Mouse (Mus musculus): ENCODE measurements around the gene Wdr64. TPM values are rescaled to one million over a fixed set of nuclear protein-coding genes. Genes with fewer than 3 reads are reported as not detected.

Gene Wdr64
- polyA plus RNA-seq, 1 experiment from 2014 or later: 0.10 TPM

GRCm38 (mm10) chr1:175754576-175755364 lies 56.4 kb downstream of the Wdr64 start:
- WGBS: 71% methylated on average over 10 of the region's 10 CpGs
- no peak overlapping the region for H3K27ac ChIP-seq
- no peak overlapping the region for H3K9ac ChIP-seq
- no peaks in the 10 kb centered on the region for H3K36me3 ChIP-seq
- H3K4me2 ChIP-seq: no peak overlapping the region
- ATAC-seq (replicated peaks; ENCODE audit: low FRiP score): no peak
- no peaks in the 10 kb centered on the region for H3K4me1 ChIP-seq
- no peak overlapping the region for H3K4me3 ChIP-seq (replicated peaks)
- no peaks in the 10 kb centered on the region for H3K9me3 ChIP-seq (replicated peaks)
- H3K27me3 ChIP-seq: no peaks in the 10 kb centered on the region

DNA sequence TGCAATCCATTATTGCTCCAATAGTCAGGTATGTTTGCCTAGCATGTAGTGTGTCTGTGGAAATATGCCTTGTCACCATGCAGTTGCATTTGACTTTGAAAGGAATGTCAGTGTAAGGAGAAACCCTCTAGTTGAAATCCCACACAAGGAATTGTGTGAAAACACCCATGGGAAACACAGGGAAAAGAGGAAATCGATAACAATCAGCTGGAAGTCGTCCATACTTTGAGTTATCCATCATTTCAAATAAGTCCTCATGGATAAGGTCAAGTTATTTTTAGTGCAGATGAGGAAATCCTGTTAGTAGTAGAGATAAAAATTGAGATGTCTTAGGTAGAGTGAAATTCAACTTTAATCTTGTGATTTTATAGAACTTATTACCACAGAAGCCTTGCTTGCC lies 96.3 kb downstream of the Wdr64 start:
- WGBS: 61% methylated on average over 2 of the region's 2 CpGs
- no peak overlapping the region for H3K27ac ChIP-seq
- no peaks in the 10 kb centered on the region for H3K36me3 ChIP-seq
- H3K4me1 ChIP-seq: no peaks in the 10 kb centered on the region
- H3K4me2 ChIP-seq: no peak overlapping the region
- ATAC-seq (replicated peaks; ENCODE audit: low FRiP score): no peak
- H3K9ac ChIP-seq: no peak overlapping the region
- H3K9me3 ChIP-seq (replicated peaks): no peaks in the 10 kb centered on the region
- H3K27me3 ChIP-seq: no peaks in the 10 kb centered on the region
- no peak overlapping the region for H3K4me3 ChIP-seq (replicated peaks)

DNA sequence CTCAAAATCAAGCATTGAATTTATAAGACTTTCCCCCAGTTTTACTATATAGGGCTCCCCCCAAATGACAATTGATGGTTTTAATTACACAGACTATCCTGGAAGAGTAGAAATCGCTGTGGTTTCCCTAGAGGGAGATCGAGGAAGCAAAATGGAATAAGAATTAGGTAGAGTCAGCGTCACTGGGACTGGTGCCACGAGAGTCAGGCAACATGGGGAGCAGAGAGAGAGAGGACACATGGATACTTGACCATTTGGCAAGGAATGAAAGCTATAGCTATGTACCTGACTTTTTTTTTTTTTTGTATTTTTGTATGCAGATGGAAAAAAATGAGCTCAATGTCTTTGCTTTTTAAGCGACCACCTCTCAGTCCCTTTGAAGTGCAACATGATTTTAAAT lies 110.0 kb downstream of the Wdr64 start:
- 81% methylated on average over 5 of the region's 5 CpGs for WGBS
- Histone ChIP-seq H3K27me3 (no peaks in the 10 kb centered on the region), H3K27ac (no peak overlapping the region), H3K4me2 (no peak overlapping the region), H3K4me3 (replicated peaks) (no peak overlapping the region), H3K9me3 (replicated peaks) (no peaks in the 10 kb centered on the region), H3K4me1 (no peaks in the 10 kb centered on the region), H3K36me3 (no peaks in the 10 kb centered on the region), H3K9ac (no peak overlapping the region)
- no peak for ATAC-seq (replicated peaks; ENCODE audit: low FRiP score)

DNA sequence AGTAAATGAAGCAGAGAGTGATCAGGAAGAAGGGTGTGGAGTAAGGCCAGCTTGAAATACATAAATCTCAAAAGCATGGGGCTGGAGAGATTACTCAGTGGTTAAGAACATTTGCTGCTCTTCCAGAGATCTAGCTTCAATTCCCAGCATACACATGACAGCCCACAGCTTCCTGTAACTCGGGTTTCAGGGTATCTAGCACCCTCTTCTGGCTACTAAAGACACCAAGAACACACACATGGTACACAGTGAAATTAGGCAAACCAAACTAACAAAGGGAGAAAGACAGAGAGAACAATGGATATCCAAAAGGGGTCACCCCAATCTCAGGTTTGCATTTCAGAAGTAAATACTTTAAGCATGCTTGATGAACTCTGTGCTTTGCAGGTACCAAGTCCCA lies 113.2 kb downstream of the Wdr64 start:
- no peak overlapping the region for H3K9ac ChIP-seq
- H3K9me3 ChIP-seq (replicated peaks): no peaks in the 10 kb centered on the region
- 21% methylated on average over 1 of the region's 1 CpGs for WGBS
- no peaks in the 10 kb centered on the region for H3K36me3 ChIP-seq
- no peaks in the 10 kb centered on the region for H3K27me3 ChIP-seq
- no peaks in the 10 kb centered on the region for H3K4me1 ChIP-seq
- no peak overlapping the region for H3K4me2 ChIP-seq
- H3K27ac ChIP-seq: no peak overlapping the region
- H3K4me3 ChIP-seq (replicated peaks): no peak overlapping the region
- ATAC-seq (replicated peaks; ENCODE audit: low FRiP score): no peak

DNA sequence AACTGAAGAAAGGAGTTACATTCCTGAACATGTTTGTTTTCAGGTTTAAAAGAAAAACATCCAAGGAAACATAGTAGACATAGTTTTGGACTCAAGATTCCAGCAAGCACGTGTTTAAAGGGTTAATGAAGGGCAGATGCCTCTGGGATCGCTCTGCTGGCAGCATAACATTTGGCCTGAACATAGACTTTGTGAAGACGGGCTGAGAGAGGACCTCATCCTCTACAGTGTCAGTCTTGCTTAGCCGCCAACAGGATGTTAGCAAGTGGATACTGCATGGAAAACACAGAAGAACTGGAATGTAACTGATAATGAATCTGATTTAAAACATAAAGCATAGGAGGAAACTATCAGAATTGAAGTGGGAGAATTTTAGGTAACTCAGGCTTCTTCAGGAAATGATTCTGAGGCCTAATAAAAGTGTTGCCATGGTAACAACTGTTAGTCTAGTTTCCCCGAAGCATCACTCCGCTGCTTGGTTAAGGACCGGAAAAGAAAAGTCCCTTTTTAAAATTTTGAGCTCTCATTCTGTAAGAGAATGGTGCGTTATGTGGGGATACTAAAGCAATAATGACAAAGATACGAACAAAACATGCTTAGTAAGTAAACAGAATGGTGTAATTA lies 125.5 kb downstream of the Wdr64 start:
- Histone ChIP-seq H3K4me3 (replicated peaks) (no peak overlapping the region), H3K4me2 (no peak overlapping the region), H3K9ac (no peak overlapping the region), H3K4me1 (no peaks in the 10 kb centered on the region), H3K9me3 (replicated peaks) (no peaks in the 10 kb centered on the region), H3K36me3 (no peaks in the 10 kb centered on the region), H3K27me3 (no peaks in the 10 kb centered on the region), H3K27ac (no peak overlapping the region)
- 64% methylated on average over 9 of the region's 9 CpGs for WGBS
- no peak for ATAC-seq (replicated peaks; ENCODE audit: low FRiP score)

DNA sequence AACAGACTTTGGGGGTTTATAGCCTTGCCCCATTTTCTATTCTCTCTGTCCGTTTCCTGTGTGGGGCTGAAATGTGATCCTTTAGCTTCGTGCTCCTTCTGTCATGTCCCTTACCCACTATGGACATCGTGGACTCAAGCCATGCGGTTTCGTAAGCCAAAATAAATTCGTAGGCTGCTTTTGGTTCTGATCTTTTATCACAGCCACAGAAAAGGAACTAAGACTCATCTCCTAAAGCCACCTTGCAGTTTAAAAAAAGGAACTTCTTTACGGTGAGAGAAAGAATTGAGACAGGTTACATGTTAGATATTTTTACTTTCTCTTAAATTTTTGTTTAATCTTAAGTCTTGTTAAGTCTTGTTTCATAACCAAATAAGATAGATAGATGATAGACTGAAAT lies 130.1 kb downstream of the Wdr64 start:
- 84% methylated on average over 7 of the region's 7 CpGs for WGBS
- H3K4me2 ChIP-seq: no peak overlapping the region
- no peak for ATAC-seq (replicated peaks; ENCODE audit: low FRiP score)

DNA sequence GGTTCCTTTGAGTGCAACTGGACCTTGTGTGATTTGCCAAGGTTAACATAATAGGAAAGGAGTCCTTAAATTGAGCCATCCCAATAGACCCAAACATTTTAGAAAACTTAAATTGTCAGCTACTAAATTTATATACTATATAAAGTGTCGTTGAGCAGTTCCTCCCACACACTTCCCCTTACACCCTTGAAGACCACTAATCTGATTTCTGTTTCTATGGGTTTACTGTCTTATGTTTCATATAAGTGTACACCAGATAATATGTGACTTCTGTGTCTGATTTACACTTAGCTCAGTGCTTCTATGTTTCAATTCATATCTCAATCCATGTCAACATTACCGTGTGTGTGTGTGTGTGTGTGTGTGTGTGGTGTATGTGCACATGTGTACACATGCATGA lies 130.8 kb downstream of the Wdr64 start:
- 72% methylated on average over 2 of the region's 2 CpGs for WGBS

More for the DNA sequence above, 130.1 kb downstream of the Wdr64 start:
- Histone ChIP-seq H3K4me3 (replicated peaks) (no peak overlapping the region), H3K27me3 (no peaks in the 10 kb centered on the region), H3K4me1 (no peaks in the 10 kb centered on the region), H3K27ac (no peak overlapping the region), H3K9ac (no peak overlapping the region), H3K9me3 (replicated peaks) (no peaks in the 10 kb centered on the region), H3K36me3 (no peaks in the 10 kb centered on the region)

GRCm38 (mm10) chr1:175855515-175855914 lies 157.1 kb downstream of the Wdr64 start:
- Histone ChIP-seq H3K4me3 (replicated peaks) (no peak overlapping the region), H3K27ac (no peak overlapping the region), H3K9me3 (replicated peaks) (no peaks in the 10 kb centered on the region), H3K27me3 (no peaks in the 10 kb centered on the region), H3K4me1 (no peaks in the 10 kb centered on the region), H3K9ac (no peak overlapping the region), H3K4me2 (no peak overlapping the region), H3K36me3 (no peaks in the 10 kb centered on the region)
- WGBS: 95% methylated on average over 1 of the region's 1 CpGs
- ATAC-seq (replicated peaks; ENCODE audit: low FRiP score): no peak

More for the DNA sequence above, 130.8 kb downstream of the Wdr64 start:
- Histone ChIP-seq H3K27ac (no peak overlapping the region), H3K9me3 (replicated peaks) (no peaks in the 10 kb centered on the region), H3K4me2 (no peak overlapping the region), H3K36me3 (no peaks in the 10 kb centered on the region), H3K4me1 (no peaks in the 10 kb centered on the region), H3K9ac (no peak overlapping the region), H3K4me3 (replicated peaks) (no peak overlapping the region), H3K27me3 (no peaks in the 10 kb centered on the region)
- ATAC-seq (replicated peaks; ENCODE audit: low FRiP score): no peak

Other genes starting within 250 kb of the Wdr64 start
- gene Rgs7, start 206.1 kb upstream of the Wdr64 start, polyA plus RNA-seq (2015; fragmentation: Nextera tagmentation; extraction: Ambion mirVana): 0.53 and 1.5 TPM in 2 replicates
- gene Kmo, start 78.2 kb upstream of the Wdr64 start, polyA plus RNA-seq (2015; fragmentation: Nextera tagmentation; extraction: Ambion mirVana): 0.25 and 0.37 TPM in 2 replicates
- gene Fh1, start 73.0 kb upstream of the Wdr64 start, polyA plus RNA-seq (2015; fragmentation: Nextera tagmentation; extraction: Ambion mirVana): 127 and 133 TPM in 2 replicates
- 8.1 and 9.6 TPM in 2 replicates for gene Opn3, start 5.8 kb upstream of the Wdr64 start, polyA plus RNA-seq (2015; fragmentation: Nextera tagmentation; extraction: Ambion mirVana)
- gene Chml, start 5.7 kb upstream of the Wdr64 start, polyA plus RNA-seq (2015; fragmentation: Nextera tagmentation; extraction: Ambion mirVana): 3.0 and 3.4 TPM in 2 replicates
- gene Exo1, start 182.0 kb downstream of the Wdr64 start, polyA plus RNA-seq (2015; fragmentation: Nextera tagmentation; extraction: Ambion mirVana): 79.9 and 86.9 TPM in 2 replicates
- gene Gm38100, start 221.7 kb downstream of the Wdr64 start, polyA plus RNA-seq (2015; fragmentation: Nextera tagmentation; extraction: Ambion mirVana): 0.16 TPM in 1 of 2 replicates, not detected in the other

Data from kidney, embryonic 15.5 days (tissue).